In genomic region chr11:35667428-35667827, GRCm38 (mm10) we compare ENCODE assay signal across 8 mouse cellular contexts.
DNase-seq lines count a peak whose midpoint lies in the region; ATAC-seq and TF ChIP-seq lines count a peak whose summit lies in the region.

No protein-coding gene starts in this region.

- H3K4me1 ChIP-seq in liver, embryonic 13.5 days (replicated peaks): no peaks in the 10 kb centered on the region
- no peaks in the 10 kb centered on the region for H3K4me1 ChIP-seq in liver, embryonic 12.5 days
- no peaks in the 10 kb centered on the region for H3K4me1 ChIP-seq in embryonic facial prominence, embryonic 11.5 days (ENCODE audit: control insufficient read depth, insufficient read depth, low read length)
- peaks cover 7% of the 10 kb centered on the region for H3K4me1 ChIP-seq in olfactory bulb, adult 2 months (ENCODE audit: control insufficient read depth, insufficient read depth, low read length)

- no peak overlapping the region for H3K9ac ChIP-seq in liver, embryonic 13.5 days
- H3K9ac ChIP-seq in liver, embryonic 12.5 days: no peak overlapping the region
- no peak overlapping the region for H3K9ac ChIP-seq in embryonic facial prominence, embryonic 11.5 days (replicated peaks; ENCODE audit: low read length)

- WGBS in liver, embryonic 13.5 days (ENCODE audit: insufficient replicate concordance): 31% methylated on average over 3 of the region's 3 CpGs
- 30% methylated on average over 3 of the region's 3 CpGs for WGBS in liver, embryonic 12.5 days (ENCODE audit: insufficient replicate concordance)
- WGBS in embryonic facial prominence, embryonic 11.5 days: 51% methylated on average over 3 of the region's 3 CpGs
- WGBS in olfactory bulb, adult 2 months: 65% methylated on average over 3 of the region's 3 CpGs

- H3K4me2 ChIP-seq in liver, embryonic 13.5 days: no peak overlapping the region
- no peak overlapping the region for H3K4me2 ChIP-seq in liver, embryonic 12.5 days
- no peak overlapping the region for H3K4me2 ChIP-seq in embryonic facial prominence, embryonic 11.5 days (ENCODE audit: low read depth, low read length)

- no peaks in the 10 kb centered on the region for H3K27me3 ChIP-seq in liver, embryonic 13.5 days
- no peaks in the 10 kb centered on the region for H3K27me3 ChIP-seq in liver, embryonic 12.5 days (replicated peaks)
- no peaks in the 10 kb centered on the region for H3K27me3 ChIP-seq in embryonic facial prominence, embryonic 11.5 days (ENCODE audit: control insufficient read depth, insufficient read depth, low read length)

- no peak overlapping the region for H3K27ac ChIP-seq in liver, embryonic 13.5 days
- no peak overlapping the region for H3K27ac ChIP-seq in liver, embryonic 12.5 days
- no peak overlapping the region for H3K27ac ChIP-seq in embryonic facial prominence, embryonic 11.5 days (replicated peaks; ENCODE audit: low read depth, low read length)
- no peak overlapping the region for H3K27ac ChIP-seq in olfactory bulb, adult 2 months (ENCODE audit: insufficient read depth, low read depth, low read length)

- H3K9me3 ChIP-seq in liver, embryonic 13.5 days (replicated peaks): no peaks in the 10 kb centered on the region
- H3K9me3 ChIP-seq in liver, embryonic 12.5 days (replicated peaks): no peaks in the 10 kb centered on the region
- H3K9me3 ChIP-seq in embryonic facial prominence, embryonic 11.5 days (replicated peaks; ENCODE audit: control insufficient read depth, low read length): no peaks in the 10 kb centered on the region

- no peak for ATAC-seq in liver, embryonic 13.5 days (ENCODE audit: low read depth)
- no peak; the same call in 1 of the 2 replicates for ATAC-seq in liver, embryonic 12.5 days
- ATAC-seq in embryonic facial prominence, embryonic 11.5 days (replicated peaks; ENCODE audit: insufficient number of reproducible peaks, low FRiP score, low TSS enrichment, low read depth): no peak

- DNase-seq in liver, embryonic 13.5 days: peak; percentile 12
- peak; percentile 53 for DNase-seq in adrenal gland, adult 2 months
- DNase-seq in embryonic facial prominence, embryonic 11.5 days (ENCODE audit: low spot score): peak; percentile 30
- DNase-seq in Muller cell, postnatal 12 days (ENCODE audit: inconsistent ontology term): no peak
- no peak for DNase-seq in right cerebral cortex, postnatal 36 days (ENCODE audit: low spot score in 2 of 2)
- DNase-seq in spleen, postnatal 36 days (ENCODE audit: low spot score in 2 of 2): no peak

- H3K4me3 ChIP-seq in liver, embryonic 13.5 days (replicated peaks): no peak overlapping the region
- H3K4me3 ChIP-seq in liver, embryonic 12.5 days: no peak overlapping the region
- no peak overlapping the region for H3K4me3 ChIP-seq in embryonic facial prominence, embryonic 11.5 days (ENCODE audit: low read depth, low read length)
- no peak overlapping the region for H3K4me3 ChIP-seq in olfactory bulb, adult 2 months (ENCODE audit: insufficient read depth, low read depth, low read length)

- 0 out of 2 replicates have a peak, but pooled peaks have one; percentile 29 for TF ChIP-seq CTCF in olfactory bulb, adult 2 months (IDR thresholded peaks at IDR 0.05; ENCODE audit: insufficient read depth, low read depth, low read length)

- TF ChIP-seq POLR2A in olfactory bulb, adult 2 months (IDR thresholded peaks at IDR 0.05; ENCODE audit: insufficient read depth, low read depth, low read length): no peak

- no peaks in the 10 kb centered on the region for H3K36me3 ChIP-seq in liver, embryonic 13.5 days
- no peaks in the 10 kb centered on the region for H3K36me3 ChIP-seq in liver, embryonic 12.5 days
- no peaks in the 10 kb centered on the region for H3K36me3 ChIP-seq in embryonic facial prominence, embryonic 11.5 days (replicated peaks; ENCODE audit: control insufficient read depth, insufficient read depth, low read depth, low read length)

Comparison
In these comparisons a context has a peak if more than half of its experiments do, and no peak if none do; other contexts are left out.
1. DNase-seq: peak in liver, embryonic 13.5 days (single experiment), adrenal gland, adult 2 months (single experiment) and embryonic facial prominence, embryonic 11.5 days (single experiment); none in Muller cell, postnatal 12 days (single experiment), right cerebral cortex, postnatal 36 days (0 of 2) and spleen, postnatal 36 days (0 of 2).